Mouse (Mus musculus): ENCODE data around the gene Ctnna2.

DNA sequence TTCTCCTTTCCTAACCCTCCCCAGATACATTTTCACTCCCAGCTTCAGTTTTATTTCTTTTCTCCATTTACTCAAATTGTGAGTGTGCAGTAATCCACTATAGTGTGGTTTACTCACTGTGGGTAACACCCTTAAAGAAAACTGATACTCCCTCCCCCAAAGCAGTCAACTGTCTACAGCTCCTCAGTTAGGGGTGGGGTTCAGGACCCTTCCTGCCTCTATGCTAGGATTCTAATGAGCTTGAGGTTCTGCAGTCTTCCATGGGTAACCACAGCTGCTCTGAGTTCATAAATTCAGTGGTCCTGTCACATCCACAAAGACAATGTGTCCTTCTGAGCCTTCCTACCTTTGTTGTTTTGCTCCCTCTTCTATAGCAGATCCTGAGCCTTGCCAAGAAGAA is 954.4 kb downstream of the Ctnna2 start:
- TF ChIP-seq GATA1 (IDR thresholded peaks at IDR 0.05; ENCODE audit: low read length) (no peak), TAL1 (IDR thresholded peaks at IDR 0.05; ENCODE audit: low read length) (no peak)

Measured in erythroblast, embryonic 14.5 days (primary cell).